Comparison of ENCODE assay signal across 10 mouse cellular contexts in genomic region chrX:105921421-105921820, GRCm38 (mm10). TPM values are rescaled to one million over a fixed set of nuclear protein-coding genes. Genes with fewer than 3 reads are reported as not detected.
DNase-seq lines count a peak whose midpoint lies in the region; ATAC-seq and TF ChIP-seq lines count a peak whose summit lies in the region.
"Had no signal": no experiment of that assay in that cellular context is flagged by ENCODE, and none has a peak within 500 bp of the region (broad histone marks: within the 10 kb centered on the region; RNA-seq: fewer than 3 reads in every experiment).

No protein-coding gene starts in this region.

- ATAC-seq in G1E (ENCODE audit: extremely low read depth, insufficient number of reproducible peaks, low FRiP score, poor library complexity, severe bottlenecking), result no peak
- ATAC-seq in liver, embryonic 14.5 days (ENCODE audit: insufficient read depth), result no peak
- ATAC-seq in forebrain, embryonic 11.5 days (replicated peaks; ENCODE audit: low FRiP score), result no peak

- H3K9me3 ChIP-seq in G1E (replicated peaks), result no peaks in the 10 kb centered on the region
- no peaks in the 10 kb centered on the region for H3K9me3 ChIP-seq in liver, embryonic 14.5 days (ENCODE audit: control insufficient read depth, low read length)
- no peaks in the 10 kb centered on the region; the same call in 1 of the 2 replicates for H3K9me3 ChIP-seq in forebrain, embryonic 11.5 days (ENCODE audit: control insufficient read depth, low read length)
- H3K9me3 ChIP-seq: heart, embryonic 15.5 days had no signal

- TF ChIP-seq CTCF in G1E (IDR thresholded peaks at IDR 0.05; ENCODE audit: low read depth, low read length), result peak; percentile 17; the same call in 1 of the 2 replicates
- peak; percentile 66 for TF ChIP-seq CTCF in liver, embryonic 14.5 days (IDR thresholded peaks at IDR 0.05; ENCODE audit: low read depth)

- no peak overlapping the region for H3K9ac ChIP-seq in liver, embryonic 14.5 days (replicated peaks)
- no peak overlapping the region for H3K9ac ChIP-seq in forebrain, embryonic 11.5 days (ENCODE audit: low read length)
- H3K9ac ChIP-seq: heart, embryonic 15.5 days had no signal

- intact Hi-C loops in heart, postnatal 36 days (cut with DNase I), result loop anchor here (10.0 kb wide), 1 partner anchor 263 kb away; the partner anchor contains the start of gene Pgk1

- H3K4me3 ChIP-seq in G1E (ENCODE audit: low read depth, low read length), result no peak overlapping the region
- no peak overlapping the region for H3K4me3 ChIP-seq in liver, embryonic 14.5 days (ENCODE audit: insufficient read depth in 1 of 2, low read depth in 2 of 2, low read length in 2 of 2)
- H3K4me3 ChIP-seq in forebrain, embryonic 11.5 days (ENCODE audit: low read depth, low read length), result no peak overlapping the region
- H3K4me3 ChIP-seq: heart, embryonic 15.5 days had no signal

- no peaks in the 10 kb centered on the region for H3K27me3 ChIP-seq in G1E (ENCODE audit: insufficient read depth, low read length)
- H3K27me3 ChIP-seq in liver, embryonic 14.5 days (ENCODE audit: control insufficient read depth, insufficient read depth, low read length), result no peaks in the 10 kb centered on the region
- H3K27me3 ChIP-seq in forebrain, embryonic 11.5 days (ENCODE audit: control insufficient read depth, insufficient read depth, low read length), result no peaks in the 10 kb centered on the region
- H3K27me3 ChIP-seq: heart, embryonic 15.5 days had no signal

- H3K4me2 ChIP-seq in liver, embryonic 14.5 days (ENCODE audit: low read depth), result no peak overlapping the region
- no peak overlapping the region for H3K4me2 ChIP-seq in forebrain, embryonic 11.5 days (ENCODE audit: low read depth, low read length, severe bottlenecking)
- H3K4me2 ChIP-seq: heart, embryonic 15.5 days had no signal

- no peak for TF ChIP-seq EP300 in liver, embryonic 14.5 days (IDR thresholded peaks at IDR 0.05; ENCODE audit: low read depth)

- 86% methylated on average over 2 of the region's 2 CpGs for WGBS in liver, embryonic 14.5 days (ENCODE audit: insufficient replicate concordance)
- WGBS in forebrain, embryonic 11.5 days, result 88% methylated on average over 2 of the region's 2 CpGs

- H3K27ac ChIP-seq in liver, embryonic 14.5 days, result no peak overlapping the region
- no peak overlapping the region for H3K27ac ChIP-seq in forebrain, embryonic 11.5 days (ENCODE audit: low read depth, low read length)
- H3K27ac ChIP-seq: heart, embryonic 15.5 days; macrophage had no signal

- peaks cover 34% of the 10 kb centered on the region for H3K36me3 ChIP-seq in G1E (replicated peaks)
- H3K36me3 ChIP-seq in liver, embryonic 14.5 days (replicated peaks; ENCODE audit: control insufficient read depth, insufficient read depth, low read depth), result no peaks in the 10 kb centered on the region
- H3K36me3 ChIP-seq in forebrain, embryonic 11.5 days (ENCODE audit: control insufficient read depth, insufficient read depth, low read length), result no peaks in the 10 kb centered on the region; the same call in 1 of the 2 replicates
- H3K36me3 ChIP-seq: heart, embryonic 15.5 days had no signal

- peak; percentile 34 to 42 for DNase-seq in heart, postnatal 36 days
- no peak for DNase-seq in heart, adult 8-10 months (ENCODE audit: low spot score)
- peak; percentile 52 for DNase-seq in 3T3-L1 (ENCODE audit: low read depth, low spot score)
- DNase-seq in G1E (ENCODE audit: low spot score), result no peak
- DNase-seq in liver, embryonic 14.5 days (ENCODE audit: low read depth in 3 of 3, low spot score in 3 of 3), result no peak
- DNase-seq in thymus, adult 18-20 months, result peak; percentile 2 to 28
- DNase-seq in forebrain, embryonic 11.5 days (ENCODE audit: low spot score), result no peak
- no peak for DNase-seq in gastrocnemius, adult 8-10 months (ENCODE audit: low spot score in 2 of 2)

- H3K4me1 ChIP-seq in G1E (ENCODE audit: insufficient read depth, low read depth, low read length), result peaks cover 13% of the 10 kb centered on the region
- H3K4me1 ChIP-seq in liver, embryonic 14.5 days (replicated peaks; ENCODE audit: control insufficient read depth in 2 of 2, insufficient read depth in 2 of 2, low read length in 1 of 2), result peaks cover 0 to 3% of the 10 kb centered on the region in 2 experiments; a peak in 2 of 4 replicates
- no peaks in the 10 kb centered on the region for H3K4me1 ChIP-seq in forebrain, embryonic 11.5 days (replicated peaks; ENCODE audit: control insufficient read depth, insufficient read depth, low read length)

RNA-seq across cellular contexts. Expression of gene Atrx, which starts 7.8 kb away (rescaled TPM):
- total RNA-seq in heart, postnatal 36 days (2021), result 10 to 100 TPM; 61.6 to 70.0 TPM
- total RNA-seq in heart, adult 8-10 months (2022), result 10 to 100 TPM; 54.3 to 65.2 (median 57.7) TPM
- total RNA-seq in G1E (2014; fragmentation: Nextera tagmentation), result 302 and 418 TPM in 2 replicates
- total RNA-seq in G1E (2017), result 213 and 269 TPM in 2 replicates
- 21.4 and 32.6 TPM in 2 replicates for polyA plus RNA-seq in G1E (2012)
- 13.3 and 16.7 TPM in 2 replicates for polyA plus RNA-seq in liver, embryonic 14.5 days (2012; rRNA removed)
- polyA plus RNA-seq in liver, embryonic 14.5 days (2014; fragmentation: Nextera tagmentation; extraction: Ambion mirVana), result 27.4 and 30.1 TPM in 2 replicates
- 203 and 228 TPM in 2 replicates for polyA plus RNA-seq in forebrain, embryonic 11.5 days (2014; fragmentation: Nextera tagmentation; extraction: Ambion mirVana)
- 10 to 100 TPM; 30.1 to 42.7 (median 38.6) TPM for total RNA-seq in gastrocnemius, adult 8-10 months (2022)

Comparison
In these comparisons a context has a peak if more than half of its experiments do, and no peak if none do; other contexts are left out.
1. DNase-seq: peak in heart, postnatal 36 days (2 of 2), 3T3-L1 (single experiment) and thymus, adult 18-20 months (2 of 2); none in heart, adult 8-10 months (single experiment), G1E (single experiment), liver, embryonic 14.5 days (0 of 3), forebrain, embryonic 11.5 days (single experiment) and gastrocnemius, adult 8-10 months (0 of 2).